Mouse (Mus musculus) adrenal gland, adult (tissue): ENCODE measurements around the gene Rorb.

Experiments
- DNase-seq, 2 experiments: peaks; one replicate each; pipeline ENCODE4 v3.0.0; 2022 to 2023; ENCODE audit warnings: low spot score in 1 of 2; ENCODE audit not compliant: inconsistent age in 2 of 2

Rorb gene

DNA sequence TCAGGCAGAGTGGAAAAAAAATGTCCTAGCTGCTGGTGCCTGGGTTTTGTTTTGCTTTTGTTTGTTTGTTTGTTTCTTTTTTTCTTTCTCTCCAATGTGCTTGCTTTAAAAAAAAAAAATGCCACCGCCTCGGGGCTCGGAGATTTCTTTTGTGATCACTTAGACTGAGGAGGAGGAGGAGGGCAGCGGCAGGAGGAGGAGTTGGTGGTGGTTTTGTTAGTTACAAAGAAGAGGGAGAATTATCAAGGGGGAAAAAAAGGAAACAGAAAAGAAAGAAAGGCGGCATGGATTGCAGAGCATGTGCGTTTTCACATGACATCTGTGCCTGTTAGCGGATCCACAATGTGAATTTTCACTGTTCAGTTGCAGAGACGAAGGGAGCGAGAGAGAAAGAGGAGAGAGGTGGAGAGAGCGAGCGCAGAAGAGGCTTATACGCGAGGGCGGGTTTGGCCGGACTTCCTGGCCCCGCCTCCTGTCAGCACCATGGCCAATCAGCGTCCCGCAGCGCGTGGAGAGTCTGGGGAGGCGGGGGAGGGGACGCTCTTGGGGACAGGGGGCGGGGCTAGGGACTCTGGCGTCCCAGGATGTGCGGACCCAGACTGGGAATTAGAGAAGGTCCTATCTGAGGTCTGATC, at the start of gene Rorb:
Rorb (minus strand) TSS at position 404 of the 635 bp plus-strand sequence.
- peak; percentile 86 to 94 for DNase-seq

DNA sequence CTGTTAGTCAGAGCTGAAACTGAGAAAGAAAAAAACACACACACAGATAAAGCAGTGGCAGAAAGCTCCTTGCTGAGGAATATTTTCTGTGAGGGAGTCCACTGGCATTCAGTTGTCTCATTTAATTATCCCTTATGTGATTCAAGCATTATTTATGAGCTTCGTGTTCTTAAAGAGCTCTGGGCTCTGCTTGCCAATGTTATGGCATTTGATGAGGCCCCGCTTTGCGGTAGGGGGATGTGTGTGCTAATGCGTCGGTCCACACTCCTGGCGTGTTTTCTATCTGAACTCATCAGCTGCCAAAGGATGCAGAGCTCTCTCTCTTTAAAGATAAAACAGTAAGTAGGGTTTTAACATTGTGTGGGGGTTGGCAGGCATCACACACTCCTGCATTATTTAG, 37.9 kb upstream of the Rorb start:
- peak in 1 of 2 experiments; percentile 10 for DNase-seq

DNA sequence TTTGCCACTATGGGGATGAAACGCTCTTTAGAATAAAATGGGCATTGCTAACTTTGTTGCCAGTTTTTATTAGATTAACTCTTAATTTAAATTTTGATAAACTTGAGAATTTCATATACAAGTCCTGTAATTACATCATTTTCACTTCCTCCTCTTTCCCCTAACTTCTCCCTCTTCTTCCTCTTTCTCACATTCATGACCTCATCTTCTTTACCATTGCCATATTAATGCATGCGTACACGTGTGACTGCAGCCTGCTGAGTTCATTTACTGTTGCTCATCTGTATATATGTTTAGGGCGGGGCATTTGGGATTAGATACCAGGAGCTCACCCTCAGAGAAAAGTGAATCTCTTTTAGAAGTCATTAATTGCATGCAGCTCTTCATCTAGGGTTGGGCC, 33.5 kb upstream of the Rorb start:
- DNase-seq, result no peak

DNA sequence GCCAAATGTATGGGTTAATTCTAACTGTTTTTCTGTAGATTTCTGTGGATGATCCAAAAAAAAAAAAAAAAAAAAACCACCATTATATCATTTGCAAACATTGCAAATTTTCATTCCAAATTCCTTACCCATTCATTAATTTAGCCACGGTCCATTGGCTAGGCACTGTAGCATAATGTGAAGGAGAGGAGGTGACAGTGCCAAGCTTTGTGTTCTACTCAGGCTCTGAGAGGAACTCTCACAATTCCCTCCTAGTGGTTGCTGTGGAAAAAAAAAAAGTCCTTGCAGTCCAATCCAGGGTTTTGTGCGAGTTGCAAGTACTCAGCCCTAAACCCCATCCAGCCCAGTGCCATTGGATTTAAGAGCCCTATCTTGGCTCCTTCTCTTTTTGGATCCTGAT, 25.9 kb upstream of the Rorb start:
- no peak for DNase-seq

DNA sequence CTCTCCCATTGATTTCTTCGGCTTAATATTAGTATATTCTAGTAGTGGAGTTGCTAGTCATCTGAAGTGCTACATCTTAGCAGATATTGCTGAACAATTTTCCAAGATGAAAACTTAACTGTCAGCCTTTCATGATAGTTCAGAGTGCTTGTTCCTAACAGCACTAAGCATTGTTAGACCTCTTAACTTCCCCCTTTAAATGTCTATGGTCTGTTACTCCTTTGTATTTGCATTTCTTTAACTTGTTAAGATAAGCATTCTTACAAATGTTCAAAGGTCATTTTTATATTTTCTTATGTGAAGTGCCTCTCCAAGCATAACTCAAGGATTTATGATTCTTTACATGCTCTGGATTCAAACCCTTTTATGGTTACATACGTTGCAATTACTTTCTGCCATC, 24.8 kb upstream of the Rorb start:
- DNase-seq, result no peak

DNA sequence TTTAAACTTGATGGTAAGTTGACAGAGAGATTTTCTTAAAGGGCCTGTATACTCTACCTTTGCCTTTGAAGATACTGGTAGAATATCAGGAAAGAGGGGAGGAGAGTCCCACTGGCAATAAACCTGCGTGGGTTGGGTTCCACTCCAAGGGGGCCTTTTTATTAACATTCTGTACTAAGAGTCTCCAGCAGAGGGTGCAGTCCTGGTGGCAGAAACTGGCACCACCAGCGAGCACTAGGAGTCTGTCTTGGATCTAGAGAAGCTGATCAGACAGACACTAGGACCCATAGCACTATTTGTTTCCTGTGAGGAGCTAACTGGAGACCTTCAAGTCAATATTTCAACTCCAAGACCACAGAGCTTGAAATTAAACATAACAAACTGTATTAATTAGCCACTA, 11.3 kb upstream of the Rorb start:
- peak in 1 of 2 experiments; percentile 46 for DNase-seq

DNA sequence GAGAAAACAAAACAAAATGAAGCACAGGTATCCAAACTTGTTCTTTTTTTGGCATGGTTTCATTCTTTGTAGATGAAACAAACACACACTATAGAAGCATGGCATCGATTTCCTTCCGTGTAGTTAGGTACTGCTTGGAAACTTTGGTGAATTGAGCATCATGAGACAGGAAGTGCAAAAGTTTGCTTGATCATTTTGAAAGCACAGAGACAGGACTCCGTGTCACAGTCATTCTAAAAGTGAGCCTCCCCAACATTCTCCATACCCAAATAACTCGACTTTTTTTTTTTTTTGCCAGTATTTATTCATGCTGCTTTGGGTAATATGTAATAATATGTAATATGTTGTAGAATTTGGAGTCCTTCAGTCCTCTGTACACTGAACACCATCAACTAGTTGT, 1.2 kb upstream of the Rorb start:
- DNase-seq, result no peak

DNA sequence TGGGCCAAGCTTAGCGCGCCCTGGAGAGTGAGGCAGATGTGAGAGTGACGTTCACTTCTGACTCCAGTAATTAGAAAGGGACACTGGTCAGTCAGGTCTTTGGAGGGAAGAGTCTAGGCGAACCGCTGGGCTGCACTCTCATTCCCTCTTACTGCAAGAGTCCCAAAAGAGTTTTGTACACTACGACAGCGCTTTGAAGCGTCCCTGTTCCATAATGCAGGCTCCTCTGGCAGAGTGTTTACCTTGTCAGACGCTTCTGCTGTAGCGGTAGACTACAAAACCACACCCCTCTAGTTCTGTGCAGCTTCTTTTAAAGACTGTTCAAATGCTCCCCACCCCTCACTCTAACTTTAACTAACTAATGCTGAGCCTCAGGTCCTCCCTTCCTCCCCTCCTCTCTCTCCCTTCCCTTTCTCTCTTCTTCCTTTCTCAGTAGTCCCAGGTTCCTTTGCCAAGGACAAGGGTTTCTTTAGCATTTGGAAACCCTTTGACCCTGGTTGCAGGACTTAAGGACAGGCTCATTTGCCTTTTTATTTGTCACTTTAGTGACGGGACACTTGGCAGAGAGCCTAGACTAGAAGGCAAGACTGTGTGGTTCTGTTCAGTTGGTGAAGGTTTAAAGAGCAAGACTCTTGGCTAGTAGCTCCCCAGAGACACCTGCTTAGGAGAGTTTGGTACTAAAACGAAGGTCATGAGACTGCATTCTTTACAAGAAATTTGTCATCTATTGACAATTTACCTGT, 603 bp upstream of the Rorb start:
- DNase-seq, result peak in 1 of 2 experiments; percentile 54

DNA sequence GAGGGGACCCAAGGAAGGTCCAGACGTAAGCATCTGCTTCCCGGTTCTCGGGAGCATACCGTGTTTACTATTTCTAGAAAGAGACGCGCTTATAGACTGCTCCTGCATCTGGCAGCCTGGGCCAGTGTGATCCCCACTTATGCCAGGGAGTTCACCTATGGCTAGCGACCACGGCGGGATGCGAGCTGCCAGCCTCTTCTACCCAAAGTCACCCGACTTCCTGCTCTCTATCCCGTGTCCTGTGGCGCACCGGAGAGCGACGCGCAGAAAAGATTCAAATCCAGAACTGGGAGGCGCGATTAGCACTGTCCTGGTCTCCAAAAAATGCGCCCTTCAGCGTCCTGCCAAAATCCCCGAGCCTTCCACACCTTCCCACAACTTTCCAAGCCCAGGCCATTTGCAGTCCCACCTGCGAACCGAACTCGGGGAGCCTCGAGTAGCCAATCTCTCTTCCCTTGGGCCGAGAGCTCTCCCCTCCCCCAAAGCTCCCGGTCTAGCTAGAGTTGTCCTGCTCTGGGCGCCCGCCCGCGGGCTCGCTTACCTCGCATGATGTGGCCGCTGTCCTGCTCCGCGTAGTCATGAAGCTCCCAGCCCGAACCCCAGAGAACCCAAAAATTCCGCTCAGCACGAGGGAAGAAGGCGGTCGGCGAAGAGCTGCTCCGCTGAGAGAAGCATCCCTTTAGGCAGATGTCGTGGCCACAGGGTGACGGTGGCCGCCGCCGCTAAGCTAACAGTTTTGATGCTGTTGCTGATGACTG, 806 bp downstream of the Rorb start:
- DNase-seq, result peak; percentile 35 to 77

DNA sequence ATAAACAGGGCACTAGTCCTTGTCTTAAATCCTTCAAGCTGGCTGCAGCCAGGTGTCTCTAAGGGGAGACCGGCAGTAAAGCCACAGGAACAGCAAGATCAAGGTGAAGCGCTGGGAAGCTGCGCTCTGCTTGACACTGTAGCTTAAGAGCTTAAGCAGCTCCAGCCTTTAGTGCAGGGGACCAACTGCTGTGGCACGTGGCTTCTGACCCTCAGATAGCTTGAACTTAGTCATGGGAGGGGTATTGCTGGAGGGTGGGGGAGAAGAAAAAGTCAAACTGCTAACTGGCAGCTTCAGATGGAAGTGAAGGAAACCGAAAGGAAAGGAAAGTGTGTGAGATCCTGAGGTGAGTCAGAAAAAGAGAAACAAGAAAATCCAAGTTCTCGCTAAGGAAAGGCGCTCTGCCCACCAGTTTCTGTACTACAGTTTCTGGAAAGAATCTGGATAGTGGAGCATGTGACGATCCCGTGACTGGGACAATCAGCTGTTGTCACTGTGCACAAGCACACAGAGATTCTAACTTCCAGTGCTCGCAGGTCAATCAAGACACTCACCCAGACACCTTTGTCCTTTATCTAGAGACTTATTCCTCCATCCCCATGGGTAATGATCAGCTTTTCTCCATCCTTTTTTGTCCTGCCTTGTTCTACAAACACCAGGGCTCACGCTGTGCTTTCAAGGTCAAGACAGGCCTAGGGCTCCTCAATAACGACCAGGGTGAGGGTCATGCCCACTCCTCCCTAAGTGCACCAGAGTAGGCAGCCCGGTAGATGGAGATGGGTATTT, 2.2 kb downstream of the Rorb start:
- DNase-seq, result no peak

DNA sequence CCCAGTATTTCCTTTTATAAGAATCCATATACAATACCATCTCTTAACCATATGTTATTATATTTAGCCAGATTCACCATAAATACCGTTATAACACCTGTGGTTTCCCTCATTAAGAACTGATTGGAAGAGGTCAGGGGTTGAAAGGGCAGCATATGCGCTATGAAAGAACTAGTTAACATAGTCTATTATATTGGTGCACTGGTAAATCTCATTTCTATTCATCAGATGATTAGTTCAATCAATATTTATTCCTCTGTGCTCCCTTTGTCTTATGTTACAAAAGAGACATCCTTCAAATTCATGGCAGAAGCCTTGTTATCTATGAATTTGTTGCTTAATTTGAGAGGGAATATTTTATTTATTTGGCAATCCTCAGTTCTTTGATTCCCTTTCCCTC, 6.4 kb downstream of the Rorb start:
- no peak for DNase-seq

DNA sequence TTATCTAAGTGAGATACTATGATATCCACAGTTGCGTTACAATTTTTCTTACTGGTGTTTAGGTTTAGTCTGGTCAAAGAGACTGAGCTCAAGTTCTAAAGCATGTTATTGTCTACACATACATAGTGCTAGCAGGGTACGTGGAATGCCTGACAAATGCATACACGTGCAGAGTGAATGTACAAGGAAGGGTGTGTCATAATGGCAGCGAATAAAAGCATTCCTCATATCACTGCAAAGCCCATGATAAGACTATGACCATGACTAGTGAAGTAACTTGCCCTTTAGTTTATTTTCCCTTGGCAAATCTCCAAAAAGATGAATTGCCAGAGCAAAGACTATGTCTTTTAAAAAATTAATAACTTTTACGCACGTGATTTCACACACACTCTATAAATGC, 13.8 kb downstream of the Rorb start:
- DNase-seq, result no peak

DNA sequence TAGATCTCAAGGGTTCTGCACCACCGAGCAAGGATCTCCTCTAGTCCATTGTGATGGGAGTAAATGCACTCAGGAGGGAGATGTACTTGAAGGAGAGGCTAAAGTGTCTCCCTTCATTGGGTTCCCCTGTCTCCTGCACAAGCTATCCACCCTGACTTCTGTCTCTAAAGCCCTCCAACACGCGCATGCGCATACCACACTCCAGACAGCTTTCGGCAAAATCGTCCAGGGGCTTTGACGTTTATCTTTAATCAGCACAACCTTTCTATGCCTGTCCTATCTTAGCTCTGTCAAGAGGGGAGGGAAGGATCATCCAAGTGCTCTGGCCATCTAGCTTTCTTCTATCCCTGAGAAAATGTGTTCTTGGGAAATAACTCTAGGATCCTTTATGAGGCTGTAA, 21.6 kb downstream of the Rorb start:
- no peak for DNase-seq

DNA sequence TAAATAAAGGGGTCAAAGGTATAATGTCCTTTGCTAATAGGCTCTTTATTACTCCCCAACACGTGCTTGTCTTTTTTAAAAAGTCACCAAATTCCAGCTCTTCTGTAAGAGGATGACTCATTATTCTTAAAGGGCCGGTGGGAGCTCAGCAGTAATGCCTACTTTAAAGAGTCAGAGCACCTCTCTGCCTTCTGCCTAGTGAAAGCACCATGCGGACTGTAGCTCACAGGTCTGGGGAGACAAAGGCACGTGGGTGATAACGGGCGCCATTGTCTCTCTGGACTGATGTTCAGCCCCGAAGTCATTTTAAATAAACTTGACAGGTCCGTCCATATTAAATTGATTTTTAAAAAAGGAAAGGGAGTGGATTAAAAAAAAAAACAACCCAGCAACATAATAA, 33.1 kb downstream of the Rorb start:
- no peak for DNase-seq

DNA sequence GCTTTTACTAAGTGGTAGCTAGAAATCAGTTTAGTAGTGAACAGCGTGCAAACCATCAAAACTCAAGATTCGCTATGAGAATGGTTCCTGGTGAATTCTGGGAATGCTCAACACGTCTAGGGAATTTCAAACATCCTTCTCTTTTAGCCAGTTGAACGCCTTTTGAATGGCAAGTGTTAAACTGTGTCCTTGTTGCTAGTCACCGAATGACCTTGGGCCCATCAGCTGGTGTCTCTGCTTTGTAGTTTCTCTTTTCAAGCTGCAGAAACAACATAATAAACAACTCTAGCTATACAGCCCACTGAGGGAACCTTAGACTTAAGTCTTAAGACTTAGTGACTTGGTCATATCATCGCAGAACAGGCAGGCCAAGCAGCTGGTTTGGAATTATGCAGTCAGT, 36.2 kb downstream of the Rorb start:
- DNase-seq, result peak; percentile 14 to 59

DNA sequence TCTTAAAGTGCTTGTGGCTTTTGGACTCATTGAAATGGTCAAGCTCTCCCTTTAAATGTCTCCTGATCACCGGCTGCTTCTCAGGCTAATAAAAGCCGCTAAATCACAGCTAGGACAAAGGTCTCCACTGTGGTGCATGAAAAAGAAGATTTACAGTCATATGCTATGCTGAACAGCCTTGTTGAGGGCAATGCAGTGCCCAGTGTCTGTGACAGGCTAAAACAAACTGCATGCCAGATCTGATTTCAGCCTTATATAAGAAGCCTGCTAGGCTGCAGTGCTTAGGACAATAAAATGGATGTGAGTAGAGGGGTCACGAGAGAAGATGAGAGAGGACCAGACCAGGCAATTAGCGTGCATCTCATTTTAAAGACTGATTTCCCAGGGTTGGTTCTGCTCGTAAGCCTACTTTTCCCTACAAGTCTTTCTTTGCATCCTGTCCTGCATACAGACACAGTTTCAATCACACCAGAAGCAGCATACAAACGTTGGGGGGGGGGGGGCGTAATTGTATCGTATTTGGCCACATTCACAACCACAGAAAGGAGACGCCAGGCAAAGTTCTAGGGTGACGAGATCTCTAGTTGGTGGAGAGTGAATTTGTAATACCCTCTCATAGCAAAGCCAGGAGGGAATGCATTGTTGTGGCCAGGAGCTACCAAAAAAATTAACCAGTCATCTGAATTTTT, 52.1 kb downstream of the Rorb start:
- no peak for DNase-seq

DNA sequence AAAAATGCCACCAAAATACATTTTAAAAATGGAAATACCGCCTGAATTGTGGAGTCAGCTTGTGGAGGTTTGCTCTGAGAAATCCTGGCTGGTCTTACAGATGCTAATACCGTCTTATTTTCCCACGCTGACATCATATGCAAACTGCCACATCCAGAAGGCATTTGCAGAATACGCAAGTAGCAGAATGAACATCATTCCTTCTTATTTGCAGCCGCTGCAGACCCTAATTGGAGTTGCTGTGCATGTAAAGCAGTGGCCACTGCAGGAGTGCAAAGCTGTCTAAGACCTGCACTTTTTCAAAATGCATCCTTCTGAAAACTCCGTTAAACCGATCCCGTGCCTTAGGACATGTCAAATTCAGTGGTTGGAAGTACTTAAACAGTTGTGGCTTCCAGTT, 52.8 kb downstream of the Rorb start:
- no peak for DNase-seq

DNA sequence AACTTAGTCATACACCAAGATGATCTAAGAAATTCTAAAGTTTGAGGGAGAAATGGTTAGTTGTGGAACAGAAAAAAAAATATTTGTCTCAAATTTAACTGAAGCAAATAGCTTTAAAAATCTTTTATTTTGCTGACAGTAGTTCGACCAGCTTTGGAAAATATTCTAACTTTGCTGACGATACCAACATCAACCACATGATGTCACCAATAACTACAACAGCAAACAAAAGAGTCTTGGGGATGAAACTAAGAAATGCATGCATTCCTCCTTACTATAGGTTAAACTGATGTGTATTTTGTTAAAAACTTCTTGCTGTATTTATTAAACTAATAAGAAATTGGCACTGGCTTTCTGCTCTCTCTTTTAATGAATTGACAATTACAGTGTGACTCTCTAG, 67.9 kb downstream of the Rorb start:
- DNase-seq, result no peak

DNA sequence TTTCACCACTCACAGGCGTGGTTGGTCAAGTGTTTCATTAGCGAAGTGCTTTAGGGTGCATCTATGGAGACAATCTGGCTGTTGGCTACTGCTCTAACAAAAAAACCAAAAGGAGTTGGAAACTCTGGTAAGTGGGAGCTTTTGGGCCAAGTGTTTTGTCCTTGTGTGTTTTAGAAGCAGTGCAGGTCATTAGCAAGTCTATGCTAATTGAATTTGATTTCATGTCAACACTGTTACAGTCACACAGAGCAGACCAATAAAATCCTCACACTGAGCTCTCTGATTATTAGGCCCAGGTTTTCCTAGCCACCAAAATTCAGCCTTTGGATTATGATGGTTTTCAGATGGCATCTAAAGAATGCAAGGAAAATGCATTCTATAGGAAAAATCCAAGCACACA, 70.2 kb downstream of the Rorb start:
- DNase-seq, result no peak

DNA sequence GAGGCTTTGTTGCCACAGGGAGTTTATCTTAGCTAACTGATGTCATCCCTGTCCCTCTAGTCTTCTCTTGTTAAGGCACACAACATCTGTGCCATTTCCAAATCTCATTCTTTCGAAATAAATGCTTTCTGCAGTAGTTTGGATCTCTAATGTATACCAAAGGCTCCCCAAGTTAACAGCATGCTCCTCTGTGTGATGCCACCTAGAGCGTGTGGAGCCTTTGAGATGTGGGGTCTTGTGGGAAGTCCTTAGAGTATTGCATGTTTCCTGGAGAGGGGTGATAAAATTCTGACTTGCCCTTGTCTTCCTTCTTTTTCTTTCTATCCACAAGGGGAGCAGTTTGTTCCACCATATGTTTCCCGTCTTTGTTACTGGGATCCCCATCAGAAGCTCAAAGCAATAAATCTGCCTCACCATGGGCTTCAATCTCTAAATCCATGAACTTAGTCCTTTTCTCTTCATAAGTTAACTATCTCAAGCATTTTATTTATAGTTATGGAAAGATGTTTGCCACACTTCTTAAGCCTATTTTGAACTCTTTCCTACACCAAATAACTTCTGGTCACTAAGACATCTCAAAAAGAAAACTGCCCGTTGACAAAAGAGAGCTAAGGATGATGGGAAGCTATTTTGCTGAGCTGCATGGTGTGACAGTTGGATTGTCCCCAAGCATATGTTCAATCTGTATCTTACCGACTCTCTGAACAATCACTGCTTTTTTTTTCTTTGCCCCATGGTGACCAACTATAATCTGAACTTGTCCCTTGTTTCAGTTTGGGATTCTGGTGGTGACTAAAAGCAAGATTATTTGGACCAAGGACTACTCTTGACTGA, 76.3 kb downstream of the Rorb start:
- DNase-seq, result no peak
